Mouse (Mus musculus) CD8-positive naive resting alpha-beta T cell, adult 2 months (primary cell): ENCODE measurements at regions not wholly inside any gene's neighbourhood (a gene's known extent, or its start where the extent isn't known, plus 50 kb on each side); places are given as distances from the start of the nearest gene placed in this dataset.

Source experiments
- DNase-seq, 2 experiments: peaks; one replicate each; pipeline ENCODE4 v3.0.0; 2022; ENCODE audit warnings: low read depth in 2 of 2, low spot score in 2 of 2

GRCm38 (mm10) chr1:133549816-133550215 is 60.3 kb downstream of the Snrpe start:
- peak in 1 of 2 experiments; percentile 10 for DNase-seq

GRCm38 (mm10) chr1:133548971-133549370 is 61.1 kb downstream of the Snrpe start:
- DNase-seq, result no peak

- no peak for DNase-seq
Measured at GRCm38 (mm10) chr1:133547541-133547940, 62.5 kb downstream of the Snrpe start.

- peak; percentile 13 to 15 for DNase-seq
Measured at GRCm38 (mm10) chr1:133544996-133545395, 65.1 kb downstream of the Snrpe start.

GRCm38 (mm10) chr1:133543751-133544150 is 66.3 kb downstream of the Snrpe start:
- no peak for DNase-seq

- DNase-seq, result peak; percentile 13 to 24
Measured at GRCm38 (mm10) chr1:133541996-133542775, 67.9 kb downstream of the Snrpe start.

GRCm38 (mm10) chr1:133530698-133531097 is 79.4 kb downstream of the Snrpe start:
- DNase-seq, result no peak

GRCm38 (mm10) chr1:133529817-133530216 is 80.3 kb downstream of the Snrpe start:
- DNase-seq, result no peak

- DNase-seq, result no peak
Measured at GRCm38 (mm10) chr1:133527651-133528385, 82.3 kb downstream of the Snrpe start.

GRCm38 (mm10) chr1:133522825-133523224 is 87.3 kb downstream of the Snrpe start:
- DNase-seq, result no peak

- DNase-seq, result no peak
Measured at GRCm38 (mm10) chr1:133520652-133521051, 89.4 kb downstream of the Snrpe start.

- DNase-seq, result no peak
Measured at GRCm38 (mm10) chr1:133517020-133517419, 92.8 kb upstream of the Sox13 start.

- DNase-seq, result no peak
Measured at GRCm38 (mm10) chr1:133504116-133504515, 79.9 kb upstream of the Sox13 start.

- DNase-seq, result no peak
Measured at GRCm38 (mm10) chr1:133503336-133503735, 79.2 kb upstream of the Sox13 start.

GRCm38 (mm10) chr1:133501016-133501415 is 76.8 kb upstream of the Sox13 start:
- no peak for DNase-seq

- DNase-seq, result peak in 1 of 2 experiments; percentile 1
Measured at GRCm38 (mm10) chr1:133492986-133493741, 69.0 kb upstream of the Sox13 start.

- no peak for DNase-seq
Measured at GRCm38 (mm10) chr1:133492291-133492985, 68.3 kb upstream of the Sox13 start.

GRCm38 (mm10) chr1:133491857-133492290 is 67.7 kb upstream of the Sox13 start:
- no peak for DNase-seq

GRCm38 (mm10) chr1:133487171-133487901 is 63.2 kb upstream of the Sox13 start:
- DNase-seq, result no peak

- no peak for DNase-seq
Measured at GRCm38 (mm10) chr1:133486370-133486769, 62.2 kb upstream of the Sox13 start.
